Mouse (Mus musculus): ENCODE measurements around the gene Osbpl7.

The Osbpl7 gene

DNA sequence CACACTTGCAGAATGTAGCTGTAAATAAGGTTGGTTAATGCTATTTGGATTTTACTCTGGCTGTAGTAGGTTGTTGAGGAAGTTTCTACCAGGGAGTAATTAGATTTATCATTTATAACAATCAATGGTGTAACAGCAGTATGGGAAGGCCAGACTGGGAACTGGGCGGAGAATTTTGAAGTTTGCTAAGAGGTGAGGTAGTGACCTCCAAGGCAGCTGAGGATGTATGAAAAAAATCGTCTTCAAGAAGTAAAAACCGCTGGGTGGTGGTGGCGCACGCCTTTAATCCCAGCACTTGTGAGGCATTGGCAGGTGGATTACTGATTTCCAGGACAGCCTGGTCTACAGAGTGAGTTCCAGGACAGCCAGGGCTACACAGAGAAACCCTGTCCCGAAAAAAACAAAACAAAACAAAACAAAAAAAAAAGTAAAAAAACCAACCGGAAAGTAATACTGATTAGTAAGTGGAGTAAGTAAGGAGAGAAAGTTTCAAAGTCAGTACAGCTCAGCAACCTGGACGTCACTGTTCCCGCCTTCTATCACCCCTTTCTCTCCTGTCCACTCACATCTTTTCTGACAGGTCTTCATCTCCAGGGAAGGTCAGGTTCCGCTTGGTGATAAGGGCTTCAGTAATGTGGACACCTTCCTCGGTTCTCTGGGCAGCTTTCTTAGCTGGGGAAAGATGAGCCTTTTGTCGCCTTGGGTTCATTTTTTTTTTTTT lies 10.0 kb upstream of the Osbpl7 start:
- DNase-seq: no peak

DNA sequence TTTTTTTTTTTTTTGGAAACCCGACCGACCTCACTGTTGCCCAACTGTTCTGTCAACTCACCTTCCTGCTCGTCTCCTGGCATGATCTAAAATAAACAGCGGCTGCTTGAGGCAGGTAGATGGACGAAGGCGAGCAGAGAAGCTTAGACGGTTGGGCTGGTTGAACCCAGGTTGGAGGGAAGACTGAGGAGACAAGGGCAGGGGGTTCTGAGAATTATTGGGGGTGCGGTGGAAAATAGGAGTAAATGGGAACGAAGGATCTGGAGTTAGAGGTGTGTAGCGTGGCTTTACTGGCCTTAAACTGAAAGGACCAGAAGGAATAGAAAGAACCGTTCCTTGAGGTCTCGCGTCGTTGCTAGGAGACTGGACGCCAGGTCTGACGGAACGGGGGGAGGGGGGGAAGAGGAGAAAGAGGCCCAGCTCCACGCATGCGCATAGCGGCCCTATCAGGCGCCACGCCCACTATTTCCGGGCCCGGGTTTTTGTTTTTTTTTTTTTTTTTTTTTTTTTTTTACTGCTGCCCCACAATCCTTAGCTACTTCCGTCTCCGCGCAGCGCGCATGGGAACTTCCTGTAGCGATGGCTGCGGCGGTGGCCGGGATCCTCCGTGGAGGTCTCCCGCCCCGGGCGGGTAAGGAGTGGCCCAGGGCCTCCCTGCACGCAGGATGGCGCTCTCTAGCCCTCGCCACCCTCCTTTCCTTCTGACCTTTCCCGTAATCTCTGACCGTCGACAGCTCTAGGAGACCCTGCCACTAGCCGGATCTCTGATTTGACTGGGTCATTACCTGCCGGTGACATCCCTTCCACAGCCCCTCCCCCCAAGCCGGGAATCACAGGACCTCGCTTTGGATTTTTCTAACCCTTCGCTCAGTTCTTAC lies 9.2 kb upstream of the Osbpl7 start, which contains the start of the genes Lrrc46 and Mrpl10:
TSS of gene Lrrc46 (minus strand) at position 386 of the 878 bp plus-strand sequence.
TSS of gene Mrpl10 (plus strand) at position 539 of the 878 bp plus-strand sequence.
- peak; percentile 84 for DNase-seq

- no peak for DNase-seq
Measured at GRCm38 (mm10) chr11:97044902-97045301, 5.5 kb upstream of the Osbpl7 start.

- no peak for DNase-seq
Measured at GRCm38 (mm10) chr11:97045861-97046260, 4.6 kb upstream of the Osbpl7 start.

GRCm38 (mm10) chr11:97048090-97048650 lies 2.3 kb upstream of the Osbpl7 start:
- DNase-seq: no peak

GRCm38 (mm10) chr11:97049492-97050085 lies 839 bp upstream of the Osbpl7 start:
- DNase-seq: no peak

DNA sequence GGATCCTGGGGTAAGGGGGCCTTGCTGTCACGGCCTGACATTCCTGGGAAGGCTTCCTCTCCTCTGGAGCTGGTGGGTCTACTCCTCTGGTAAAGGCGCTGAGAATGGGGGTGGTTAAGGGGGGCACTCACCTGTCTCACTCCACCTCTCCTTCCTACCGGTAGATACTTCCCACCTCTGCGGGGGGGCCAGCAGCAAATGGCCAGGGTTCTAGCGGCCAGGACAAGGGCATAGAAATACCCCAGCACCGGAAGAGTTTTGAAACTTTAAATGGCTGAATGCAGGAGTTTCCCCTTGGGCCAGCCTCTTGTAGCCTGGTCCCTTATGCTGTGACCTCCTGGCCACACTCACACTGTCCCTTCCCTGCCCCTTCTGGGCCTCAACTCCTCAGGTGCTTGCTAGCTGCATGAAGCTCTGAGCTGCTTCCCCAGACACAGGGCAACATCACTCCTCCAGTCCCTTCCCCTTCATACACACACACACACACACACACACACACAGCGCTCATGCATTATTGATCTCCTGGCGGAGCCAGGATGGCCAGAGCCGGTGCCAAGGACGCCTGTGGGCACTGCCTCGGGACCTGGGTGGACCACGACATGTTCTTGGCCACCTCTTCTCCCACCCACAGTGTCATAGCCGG lies 637 bp downstream of the Osbpl7 start:
- DNase-seq: no peak

DNA sequence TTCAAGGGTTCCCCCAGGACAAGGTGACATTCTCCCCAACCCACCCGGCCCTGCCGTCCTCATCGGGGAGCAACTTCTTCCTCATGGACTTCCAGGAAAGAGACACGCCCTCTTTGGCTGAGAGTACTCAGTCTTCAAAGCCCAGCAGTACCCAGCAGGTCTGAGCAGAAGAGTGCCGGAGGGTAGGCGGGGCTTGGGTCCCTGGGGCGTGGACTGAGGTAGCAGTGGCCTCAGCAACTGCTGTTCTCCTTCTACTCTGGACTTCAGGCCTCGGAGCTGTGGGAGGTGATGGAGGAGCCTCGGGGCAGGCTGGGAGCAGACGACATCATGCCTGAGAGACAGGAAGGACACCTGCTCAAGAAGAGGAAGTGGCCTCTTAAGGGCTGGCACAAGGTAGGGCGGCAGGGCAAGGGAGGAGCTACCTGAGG lies 1.8 kb downstream of the Osbpl7 start:
- no peak for DNase-seq

- no peak for DNase-seq
Measured at GRCm38 (mm10) chr11:97063274-97063920, 13.0 kb downstream of the Osbpl7 start.

GRCm38 (mm10) chr11:97063921-97064295 lies 13.5 kb downstream of the Osbpl7 start:
- no peak for DNase-seq

DNA sequence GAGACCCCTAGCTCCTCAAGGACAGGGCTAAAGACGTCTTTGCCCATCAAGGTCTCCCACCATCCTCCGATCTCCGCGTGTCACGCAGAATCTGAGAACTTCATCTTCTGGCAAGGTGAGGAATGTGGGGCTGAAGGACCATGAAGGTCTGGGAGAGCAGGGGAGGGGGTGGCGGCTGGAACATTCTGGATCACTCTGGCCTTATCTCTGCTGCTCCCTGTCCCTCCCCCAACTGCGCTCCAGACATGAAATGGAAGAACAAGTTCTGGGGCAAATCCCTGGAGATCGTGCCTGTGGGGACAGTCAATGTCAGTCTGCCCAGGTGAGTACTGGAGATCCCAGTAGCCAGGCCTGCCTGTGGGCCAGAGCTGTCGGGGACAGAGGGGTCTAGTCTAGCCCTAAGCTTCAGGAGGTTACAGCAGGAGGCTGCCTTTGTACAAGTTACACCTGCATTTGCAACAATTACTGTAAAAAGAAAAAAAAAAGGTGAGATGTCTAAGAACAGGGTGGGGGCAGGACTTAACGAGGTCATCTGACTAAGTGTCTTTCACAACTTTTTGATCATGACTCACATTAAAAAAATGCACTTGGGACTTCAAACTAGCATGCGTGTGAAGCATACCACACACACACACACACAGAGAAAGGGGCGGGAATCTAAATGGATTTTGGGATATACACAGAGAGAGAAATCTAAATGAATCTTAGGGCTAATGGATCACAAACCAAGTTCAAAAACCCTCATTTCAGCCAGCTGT lies 15.3 kb downstream of the Osbpl7 start:
- no peak for DNase-seq

GRCm38 (mm10) chr11:97066656-97067360 lies 16.4 kb downstream of the Osbpl7 start:
- DNase-seq: no peak

GRCm38 (mm10) chr11:97069333-97069732 lies 18.9 kb downstream of the Osbpl7 start:
- no peak for DNase-seq

- DNase-seq: no peak
Measured at GRCm38 (mm10) chr11:97069770-97070169, 19.3 kb downstream of the Osbpl7 start.

DNA sequence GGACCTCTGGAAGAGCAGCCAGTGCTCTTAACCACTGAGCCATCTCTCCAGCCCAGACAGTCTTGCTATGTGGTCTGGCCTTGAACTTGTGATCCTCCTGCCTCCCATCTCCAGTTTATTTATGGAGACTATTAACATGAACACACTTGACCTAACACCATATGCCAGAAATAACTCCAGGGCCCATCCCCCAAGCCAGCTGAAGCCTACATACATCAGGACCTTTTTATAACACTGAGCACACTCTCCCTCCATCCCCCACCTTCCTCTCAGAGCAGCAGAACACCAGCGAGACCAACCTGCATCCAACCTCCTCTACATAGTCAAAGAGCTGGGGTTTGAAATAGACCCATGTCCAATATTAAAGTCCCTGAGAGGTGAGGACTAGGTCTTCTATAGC lies 20.7 kb downstream of the Osbpl7 start:
- DNase-seq: no peak

DNA sequence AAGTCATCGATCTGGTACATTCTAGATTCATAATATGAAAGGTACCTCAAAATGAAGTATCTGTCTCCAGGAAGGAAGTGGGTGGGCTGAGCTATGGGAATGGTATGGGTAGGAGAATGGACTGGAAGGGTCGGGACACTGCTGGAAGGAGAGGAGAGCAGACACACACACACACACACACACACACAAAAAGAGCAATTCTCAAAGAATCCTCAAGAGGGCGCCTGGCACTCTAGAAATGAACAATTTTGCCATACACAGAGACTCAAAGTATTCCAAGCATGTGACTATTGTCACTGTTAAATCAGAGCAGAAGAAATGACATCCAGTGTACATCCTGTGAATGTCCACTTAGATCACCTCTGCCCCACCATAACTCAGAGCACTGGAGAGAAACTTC lies 22.1 kb downstream of the Osbpl7 start:
- DNase-seq: no peak

GRCm38 (mm10) chr11:97074235-97074634 lies 23.8 kb downstream of the Osbpl7 start:
- DNase-seq: no peak

- DNase-seq: no peak
Measured at GRCm38 (mm10) chr11:97078751-97079150, 28.3 kb downstream of the Osbpl7 start.

GRCm38 (mm10) chr11:97080291-97080690 lies 29.9 kb downstream of the Osbpl7 start:
- DNase-seq: no peak

GRCm38 (mm10) chr11:97082977-97083376 lies 32.5 kb downstream of the Osbpl7 start:
- DNase-seq: peak; percentile 70
